In the genomic region with DNA sequence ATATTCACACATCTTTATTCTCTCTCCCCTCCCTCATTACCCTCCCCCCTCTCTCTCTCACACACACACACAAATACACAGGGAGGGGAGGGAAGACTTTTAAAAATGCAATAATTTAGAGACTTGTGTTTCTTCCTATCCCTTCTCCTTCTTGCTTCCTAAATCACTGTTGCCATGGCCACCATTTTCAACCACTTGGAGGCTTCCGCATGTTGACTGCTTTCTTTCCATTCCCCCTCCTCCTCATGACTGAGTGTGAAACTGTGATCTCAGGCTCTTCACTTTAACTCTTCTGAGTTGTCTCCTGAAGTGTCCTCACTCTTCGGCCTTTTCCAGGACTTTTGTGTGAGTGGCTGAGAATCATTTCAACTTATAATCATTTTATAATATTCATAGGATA, we compare ENCODE assay signal across 13 mouse cellular contexts.
DNase-seq lines count a peak whose midpoint lies in the region; ATAC-seq and TF ChIP-seq lines count a peak whose summit lies in the region.
"Had no signal": no experiment of that assay in that cellular context is flagged by ENCODE, and none has a peak within 500 bp of the region (broad histone marks: within the 10 kb centered on the region; RNA-seq: fewer than 3 reads in every experiment).

No protein-coding gene starts in this region.

- no peak for TF ChIP-seq EP300 in heart, postnatal 0 days (IDR thresholded peaks at IDR 0.05; ENCODE audit: low read depth)

- H3K27ac ChIP-seq in embryonic facial prominence, embryonic 13.5 days, result peak overlapping the region; percentile 86; the same call in 1 of the 2 replicates
- H3K27ac ChIP-seq in embryonic facial prominence, embryonic 10.5 days (replicated peaks), result no peak overlapping the region
- H3K27ac ChIP-seq in heart, postnatal 0 days (ENCODE audit: low read depth), result peak overlapping the region; percentile 81
- no peak overlapping the region for H3K27ac ChIP-seq in cerebellum, adult 2 months (ENCODE audit: insufficient read depth, low read length)
- H3K27ac ChIP-seq: liver, embryonic 13.5 days had no signal

- peaks cover 56% of the 10 kb centered on the region for H3K4me1 ChIP-seq in embryonic facial prominence, embryonic 13.5 days
- peaks cover 11% of the 10 kb centered on the region; the same call in 1 of the 2 replicates for H3K4me1 ChIP-seq in embryonic facial prominence, embryonic 10.5 days
- peaks cover 25% of the 10 kb centered on the region for H3K4me1 ChIP-seq in heart, postnatal 0 days (ENCODE audit: control insufficient read depth, insufficient read depth)
- peaks cover 9% of the 10 kb centered on the region; the same call in 1 of the 2 replicates for H3K4me1 ChIP-seq in cerebellum, adult 2 months (ENCODE audit: control insufficient read depth, insufficient read depth, low read length)
- H3K4me1 ChIP-seq: liver, embryonic 13.5 days had no signal

- H3K36me3 ChIP-seq in embryonic facial prominence, embryonic 13.5 days, result no peaks in the 10 kb centered on the region
- H3K36me3 ChIP-seq in embryonic facial prominence, embryonic 10.5 days (replicated peaks), result no peaks in the 10 kb centered on the region
- H3K36me3 ChIP-seq in heart, postnatal 0 days (replicated peaks; ENCODE audit: control insufficient read depth, insufficient read depth, low read length), result no peaks in the 10 kb centered on the region
- H3K36me3 ChIP-seq: liver, embryonic 13.5 days had no signal

- 72% methylated on average over 2 of the region's 2 CpGs for WGBS in embryonic facial prominence, embryonic 13.5 days
- 90% methylated on average over 2 of the region's 2 CpGs for WGBS in embryonic facial prominence, embryonic 10.5 days
- WGBS in heart, postnatal 0 days, result 75% methylated on average over 2 of the region's 2 CpGs
- WGBS in cerebellum, adult 2 months, result 87% methylated on average over 2 of the region's 2 CpGs

- H3K27me3 ChIP-seq in embryonic facial prominence, embryonic 13.5 days, result no peaks in the 10 kb centered on the region
- no peaks in the 10 kb centered on the region for H3K27me3 ChIP-seq in embryonic facial prominence, embryonic 10.5 days (replicated peaks; ENCODE audit: low read depth, poor library complexity, severe bottlenecking)
- no peaks in the 10 kb centered on the region for H3K27me3 ChIP-seq in heart, postnatal 0 days (ENCODE audit: control insufficient read depth, insufficient read depth, low read length)
- no peaks in the 10 kb centered on the region for H3K27me3 ChIP-seq in cerebellum, adult 2 months (ENCODE audit: control insufficient read depth, insufficient read depth, low read length)
- H3K27me3 ChIP-seq: liver, embryonic 13.5 days had no signal

- H3K9ac ChIP-seq in embryonic facial prominence, embryonic 13.5 days, result no peak overlapping the region
- H3K9ac ChIP-seq in heart, postnatal 0 days (replicated peaks; ENCODE audit: low read depth, low read length), result no peak overlapping the region
- H3K9ac ChIP-seq: liver, embryonic 13.5 days had no signal

- H3K4me3 ChIP-seq in embryonic facial prominence, embryonic 13.5 days, result no peak overlapping the region
- no peak overlapping the region for H3K4me3 ChIP-seq in embryonic facial prominence, embryonic 10.5 days
- H3K4me3 ChIP-seq in heart, postnatal 0 days (ENCODE audit: low read depth, low read length), result no peak overlapping the region
- no peak overlapping the region for H3K4me3 ChIP-seq in cerebellum, adult 2 months (replicated peaks; ENCODE audit: insufficient read depth, low read depth, low read length)
- H3K4me3 ChIP-seq: liver, embryonic 13.5 days had no signal

- no peak for TF ChIP-seq CTCF in heart, postnatal 0 days (IDR thresholded peaks at IDR 0.05; ENCODE audit: low read depth)
- no peak for TF ChIP-seq CTCF in cerebellum, adult 2 months (IDR thresholded peaks at IDR 0.05; ENCODE audit: borderline replicate concordance, insufficient read depth, low read depth, low read length)

- DNase-seq in embryonic facial prominence, embryonic 10.5 days (ENCODE audit: low spot score), result no peak
- no peak for DNase-seq in heart, postnatal 0 days (ENCODE audit: low spot score)
- DNase-seq in heart, adult 8-10 months (ENCODE audit: low spot score), result no peak
- DNase-seq in right cerebral cortex, postnatal 36 days (ENCODE audit: low spot score in 2 of 2), result peak; percentile 9 to 24
- DNase-seq in right cerebral cortex, postnatal 14 days, result no peak
- DNase-seq in embryo, embryonic 10 days (ENCODE audit: low spot score), result no peak
- no peak for DNase-seq in cerebellum, adult 2 months
- DNase-seq: adrenal gland, adult 2 months; gastrocnemius, postnatal 10 days; heart, postnatal 4 days; kidney, adult 2 months; liver, embryonic 13.5 days had no signal

- no peak overlapping the region for H3K4me2 ChIP-seq in embryonic facial prominence, embryonic 13.5 days
- H3K4me2 ChIP-seq in heart, postnatal 0 days (ENCODE audit: low read depth, low read length), result no peak overlapping the region
- H3K4me2 ChIP-seq: liver, embryonic 13.5 days had no signal

- ATAC-seq in embryonic facial prominence, embryonic 13.5 days (ENCODE audit: insufficient number of reproducible peaks, insufficient read depth, low FRiP score, low TSS enrichment, low read depth), result no peak
- no peak for ATAC-seq in heart, postnatal 0 days (ENCODE audit: insufficient read depth, low read depth)

- no peaks in the 10 kb centered on the region for H3K9me3 ChIP-seq in embryonic facial prominence, embryonic 13.5 days
- H3K9me3 ChIP-seq in embryonic facial prominence, embryonic 10.5 days, result no peaks in the 10 kb centered on the region
- H3K9me3 ChIP-seq in heart, postnatal 0 days (replicated peaks; ENCODE audit: control insufficient read depth, low read length), result no peaks in the 10 kb centered on the region
- H3K9me3 ChIP-seq: liver, embryonic 13.5 days had no signal

- TF ChIP-seq POLR2A in cerebellum, adult 2 months (IDR thresholded peaks at IDR 0.05; ENCODE audit: borderline replicate concordance, insufficient read depth, low read length), result no peak

Comparison
In these comparisons a context has a peak if more than half of its experiments do, and no peak if none do; other contexts are left out.
1. H3K27ac ChIP-seq: peak in embryonic facial prominence, embryonic 13.5 days (single experiment) and heart, postnatal 0 days (single experiment); none in embryonic facial prominence, embryonic 10.5 days (single experiment) and cerebellum, adult 2 months (single experiment).
2. DNase-seq: peak in right cerebral cortex, postnatal 36 days (2 of 2); none in embryonic facial prominence, embryonic 10.5 days (single experiment), heart, postnatal 0 days (single experiment), heart, adult 8-10 months (single experiment), right cerebral cortex, postnatal 14 days (single experiment), embryo, embryonic 10 days (single experiment) and cerebellum, adult 2 months (0 of 2).